Comparison of ENCODE assay signal across 8 mouse cellular contexts in the genomic region with DNA sequence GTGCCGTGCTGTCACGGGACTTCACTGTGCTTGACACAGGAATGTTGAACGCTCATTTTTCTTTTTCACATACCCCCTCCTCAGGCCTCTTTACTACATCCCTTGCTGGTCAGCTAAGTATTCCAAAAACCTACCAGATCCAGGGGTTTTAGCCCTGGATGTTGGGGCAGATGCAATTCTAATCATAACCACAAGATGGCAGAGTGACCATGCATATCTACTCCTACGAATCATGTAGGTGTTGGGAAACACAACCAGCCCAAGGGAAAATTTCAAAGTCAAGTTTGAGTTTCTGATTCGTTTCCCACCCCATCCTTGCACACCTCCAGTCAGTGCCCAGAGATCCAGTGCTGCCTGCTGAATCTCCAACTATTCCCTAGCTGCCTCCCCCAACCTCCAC. TPM values are rescaled to one million over a fixed set of nuclear protein-coding genes. Genes with fewer than 3 reads are reported as not detected.
A peak's percentile ranks its signal among the peaks of the same experiment; 100 is the strongest.
DNase-seq lines count a peak whose midpoint lies in the region; ATAC-seq and TF ChIP-seq lines count a peak whose summit lies in the region.

No protein-coding gene starts in this region.

- intact Hi-C loops in heart, adult 2 months (cut with DNase I) = loop anchor here (1.0 to 10.0 kb wide), 3 partner anchors 32 to 259 kb away; partner anchors contain the start of genes Cox15 and Cutc

- no peak for ATAC-seq in kidney, postnatal 0 days (replicated peaks; ENCODE audit: low FRiP score, low read depth)
- ATAC-seq in liver, embryonic 12.5 days = no peak

- H3K79me2 ChIP-seq in heart, adult 2 months (replicated peaks; ENCODE audit: control insufficient read depth, insufficient read depth, low read length) = no peaks in the 10 kb centered on the region

- H3K27ac ChIP-seq in heart, adult 2 months = peak overlapping the region; percentile 56; the same call in 1 of the 2 replicates
- no peak overlapping the region for H3K27ac ChIP-seq in kidney, postnatal 0 days
- no peak overlapping the region for H3K27ac ChIP-seq in liver, embryonic 12.5 days

- peaks cover 24% of the 10 kb centered on the region for H3K36me3 ChIP-seq in E14TG2a.4 (ENCODE audit: insufficient read depth, low read length)
- H3K36me3 ChIP-seq in heart, adult 2 months (ENCODE audit: control insufficient read depth, insufficient read depth, low read length) = peaks cover 8% of the 10 kb centered on the region
- H3K36me3 ChIP-seq in kidney, postnatal 0 days (ENCODE audit: insufficient read depth, low read length) = no peaks in the 10 kb centered on the region; the same call in 1 of the 2 replicates
- H3K36me3 ChIP-seq in liver, embryonic 12.5 days = peaks cover 25% of the 10 kb centered on the region

- H3K9ac ChIP-seq in heart, adult 2 months (ENCODE audit: low read depth, low read length) = no peak overlapping the region
- H3K9ac ChIP-seq in kidney, postnatal 0 days (ENCODE audit: low read depth, low read length) = no peak overlapping the region
- H3K9ac ChIP-seq in liver, embryonic 12.5 days = 0 out of 2 replicates have a peak overlapping the region, but pooled peaks have one; percentile 27

- peaks cover 77% of the 10 kb centered on the region for H3K4me1 ChIP-seq in E14TG2a.4 (replicated peaks; ENCODE audit: low read depth, low read length)
- peaks cover 2% of the 10 kb centered on the region for H3K4me1 ChIP-seq in heart, adult 2 months (ENCODE audit: control insufficient read depth, insufficient read depth, low read length)
- no peaks in the 10 kb centered on the region for H3K4me1 ChIP-seq in kidney, postnatal 0 days (replicated peaks; ENCODE audit: insufficient read depth, low read length)
- H3K4me1 ChIP-seq in liver, embryonic 12.5 days = peaks cover 36% of the 10 kb centered on the region

- no peak for TF ChIP-seq EP300 in heart, adult 2 months (IDR thresholded peaks at IDR 0.05; ENCODE audit: insufficient read depth, low read depth, low read length)

- H3K4me2 ChIP-seq in kidney, postnatal 0 days (ENCODE audit: low read length) = no peak overlapping the region
- H3K4me2 ChIP-seq in liver, embryonic 12.5 days = peak overlapping the region; percentile 77

- H3K4me3 ChIP-seq in E14TG2a.4 (replicated peaks; ENCODE audit: low read length) = no peak overlapping the region
- H3K4me3 ChIP-seq in heart, adult 2 months = no peak overlapping the region
- no peak overlapping the region for H3K4me3 ChIP-seq in kidney, postnatal 0 days (replicated peaks; ENCODE audit: low read depth, low read length)
- H3K4me3 ChIP-seq in liver, embryonic 12.5 days = no peak overlapping the region

- no peaks in the 10 kb centered on the region for H3K9me3 ChIP-seq in E14TG2a.4 (ENCODE audit: low read length)
- no peaks in the 10 kb centered on the region for H3K9me3 ChIP-seq in kidney, postnatal 0 days (replicated peaks; ENCODE audit: low read length)
- H3K9me3 ChIP-seq in liver, embryonic 12.5 days (replicated peaks) = no peaks in the 10 kb centered on the region

- WGBS in heart, adult 2 months = 12% methylated on average over 5 of the region's 5 CpGs
- 17% methylated on average over 5 of the region's 5 CpGs for WGBS in kidney, postnatal 0 days
- WGBS in liver, embryonic 12.5 days (ENCODE audit: insufficient replicate concordance) = 15% methylated on average over 5 of the region's 5 CpGs

- peak; percentile 100 for TF ChIP-seq CTCF in E14TG2a.4 (conservative IDR thresholded peaks at IDR 0.05; ENCODE audit: low read length)
- TF ChIP-seq CTCF in heart, adult 2 months (IDR thresholded peaks at IDR 0.05) = peak; percentile 98
- TF ChIP-seq CTCF in kidney, postnatal 0 days (IDR thresholded peaks at IDR 0.05; ENCODE audit: low read depth) = peak; percentile 86

- H3K27me3 ChIP-seq in E14TG2a.4 (ENCODE audit: insufficient read depth, low read length) = no peaks in the 10 kb centered on the region
- no peaks in the 10 kb centered on the region; the same call in 1 of the 2 replicates for H3K27me3 ChIP-seq in heart, adult 2 months (ENCODE audit: control insufficient read depth, insufficient read depth, low read length)
- no peaks in the 10 kb centered on the region for H3K27me3 ChIP-seq in kidney, postnatal 0 days (ENCODE audit: insufficient read depth, low read length)
- no peaks in the 10 kb centered on the region; the same call in 1 of the 2 replicates for H3K27me3 ChIP-seq in liver, embryonic 12.5 days (replicated peaks)

- peak; percentile 59 for DNase-seq in 416B (ENCODE audit: low read depth)
- DNase-seq in cerebellum, postnatal 36 days = peak; percentile 33 to 66
- DNase-seq in heart, adult 2 months = peak; percentile 31 to 40
- peak; percentile 73 for DNase-seq in kidney, postnatal 0 days (ENCODE audit: low spot score)
- peak; percentile 25 to 35 for DNase-seq in natural killer cell, adult 2 months (ENCODE audit: low spot score in 2 of 2)
- DNase-seq in testis, postnatal 10 days (ENCODE audit: low spot score) = no peak

- TF ChIP-seq POLR2A in heart, adult 2 months (IDR thresholded peaks at IDR 0.05; ENCODE audit: insufficient read depth, low read depth, low read length) = no peak

RNA-seq across cellular contexts. Expression of gene Got1, which starts 28.6 kb away (rescaled TPM):
- total RNA-seq in heart, adult 2 months (2021) = 1,000 to 10,000 TPM in 1 of 2 experiments, 100 to 1,000 TPM in 1; 956 to 1,224 TPM
- polyA plus RNA-seq in heart, adult 2 months (2012; rRNA removed) = 575 and 746 TPM in 2 replicates
- 86.6 and 93.6 TPM in 2 replicates for polyA plus RNA-seq in kidney, postnatal 0 days (2015; fragmentation: Nextera tagmentation; extraction: Ambion mirVana)
- 24.0 and 27.6 TPM in 2 replicates for polyA plus RNA-seq in liver, embryonic 12.5 days (2016; fragmentation: Nextera tagmentation; extraction: Ambion mirVana)

RNA-seq across cellular contexts. Expression of gene Cnnm1, which starts 55.6 kb away (rescaled TPM):
- under 1 TPM; 0.05 TPM for total RNA-seq in heart, adult 2 months (2021)
- polyA plus RNA-seq in heart, adult 2 months (2012; rRNA removed) = 0.03 and 0.04 TPM in 2 replicates
- 0.62 and 1.2 TPM in 2 replicates for polyA plus RNA-seq in kidney, postnatal 0 days (2015; fragmentation: Nextera tagmentation; extraction: Ambion mirVana)
- 0.08 and 0.18 TPM in 2 replicates for polyA plus RNA-seq in liver, embryonic 12.5 days (2016; fragmentation: Nextera tagmentation; extraction: Ambion mirVana)
